Mouse (Mus musculus) midbrain, embryonic 11.5 days (tissue): Measurements from ENCODE around the gene Ccdc57. TPM values are rescaled to one million over a fixed set of nuclear protein-coding genes. Genes with fewer than 3 reads are reported as not detected.

Source experiments
- ATAC-seq: fragments of 200-750 bp; cut with Nextera tagmentation; 2 replicates; pipeline ENCODE4 v1.8.0; 2017; ENCODE audit warnings: moderate TSS enrichment, moderate library complexity; ENCODE audit not compliant: low FRiP score
- DNase-seq: peaks from one replicate; pipeline ENCODE4 v3.0.0; 2015; ENCODE audit warnings: low spot score; ENCODE audit errors: missing footprints
- H3K27ac ChIP-seq: fragments of 300-500 bp; sonication (generic); 2 replicates; pipeline ENCODE4 v1.5.1; 2014; ENCODE audit warnings: low read depth, low read length
- H3K27me3 ChIP-seq: fragments of 300-500 bp; sonication (generic); 2 replicates; pipeline ENCODE4 v1.6.1; 2014; ENCODE audit warnings: mild to moderate bottlenecking, low read length, moderate library complexity, mixed read lengths; ENCODE audit not compliant: control insufficient read depth, insufficient read depth
- H3K36me3 ChIP-seq: fragments of 300-500 bp; sonication (generic); 2 replicates; pipeline ENCODE4 v1.6.1; 2014; ENCODE audit warnings: mild to moderate bottlenecking, low read length, moderate library complexity, mixed read lengths; ENCODE audit not compliant: control insufficient read depth, insufficient read depth
- H3K4me1 ChIP-seq: fragments of 300-500 bp; sonication (generic); 2 replicates; pipeline ENCODE4 v1.6.1; 2014; ENCODE audit warnings: low read length; ENCODE audit not compliant: control insufficient read depth, insufficient read depth
- H3K4me2 ChIP-seq: fragments of 300-500 bp; sonication (generic); 2 replicates; pipeline ENCODE4 v1.6.1; 2014; ENCODE audit warnings: mild to moderate bottlenecking, moderate library complexity
- H3K4me3 ChIP-seq: fragments of 300-500 bp; sonication (generic); 2 replicates; pipeline ENCODE4 v1.5.1; 2014; ENCODE audit warnings: low read depth, low read length
- H3K9ac ChIP-seq: fragments of 300-500 bp; sonication (generic); 2 replicates; pipeline ENCODE4 v1.6.1; 2014; ENCODE audit warnings: low read length
- H3K9me3 ChIP-seq: fragments of 300-500 bp; sonication (generic); 2 replicates; pipeline ENCODE4 v1.6.1; 2016; ENCODE audit warnings: low read length; ENCODE audit not compliant: control insufficient read depth
- WGBS: fragments of 180-500 bp; shearing (Covaris S2); extraction: QIAGEN DNeasy Blood & Tissue Kit; methylation state at CpG from one replicate; pipeline ENCODE4 v1.1.7; 2014; 5-methylcytosine and 5-hydroxymethylcytosine counted together
- polyA plus RNA-seq: library from polyadenylated mRNA; unstranded; fragments of >200 nt; fragmentation: Nextera tagmentation; extraction: Ambion mirVana; gene quantifications from 2 replicates; pipeline ENCODE4 v1.2.1, GENCODE M21; 2014

Gene Ccdc57
- polyA plus RNA-seq, 1 experiment from 2014 or later = 4.3 TPM

GRCm38 (mm10) chr11:120948328-120948727, 15.7 kb upstream of the Ccdc57 start, which contains the start of gene Slc16a3:
TSS of gene Slc16a3 (plus strand) at chr11:120948480.
- ATAC-seq = no peak
- Histone ChIP-seq H3K4me2 (peak within 1 kb of the TSS; percentile 66), H3K9me3 (no peaks in the 10 kb centered on the region), H3K9ac (peak within 1 kb of the TSS; percentile 65), H3K4me1 (peaks cover 30% of the 10 kb centered on the region), H3K27me3 (peaks cover 3% of the 10 kb centered on the region; the same call in 1 of the 2 replicates), H3K27ac (no peak within 1 kb of the TSS), H3K4me3 (peak within 1 kb of the TSS; percentile 46), H3K36me3 (no peaks in the 10 kb centered on the region)
- DNase-seq = no peak
- 42% methylated on average over 12 of the region's 12 CpGs for WGBS

- Histone ChIP-seq H3K36me3 (no peaks in the 10 kb centered on the region), H3K27ac (no peak overlapping the region), H3K4me3 (no peak overlapping the region), H3K9ac (no peak overlapping the region), H3K27me3 (peaks cover 3% of the 10 kb centered on the region; the same call in 1 of the 2 replicates), H3K4me1 (peaks cover 16% of the 10 kb centered on the region), H3K9me3 (no peaks in the 10 kb centered on the region), H3K4me2 (no peak overlapping the region)
- WGBS = 95% methylated on average over 5 of the region's 5 CpGs
- ATAC-seq (no peak), DNase-seq (peak; percentile 44)
Measured at GRCm38 (mm10) chr11:120945926-120946325, 13.3 kb upstream of the Ccdc57 start.

- no peak overlapping the region for H3K27ac ChIP-seq
- H3K9me3 ChIP-seq = no peaks in the 10 kb centered on the region
- H3K9ac ChIP-seq = no peak overlapping the region
- H3K36me3 ChIP-seq = no peaks in the 10 kb centered on the region
- no peak for ATAC-seq
- no peak overlapping the region for H3K4me2 ChIP-seq
- H3K4me3 ChIP-seq = no peak overlapping the region
- peaks cover 3% of the 10 kb centered on the region; the same call in 1 of the 2 replicates for H3K27me3 ChIP-seq
- DNase-seq = peak; percentile 71
- H3K4me1 ChIP-seq = peaks cover 12% of the 10 kb centered on the region
- 85% methylated on average over 7 of the region's 7 CpGs for WGBS
Measured at GRCm38 (mm10) chr11:120945266-120945665, 12.6 kb upstream of the Ccdc57 start.

GRCm38 (mm10) chr11:120940959-120941358, 8.3 kb upstream of the Ccdc57 start:
- ATAC-seq (no peak), DNase-seq (no peak)
- 91% methylated on average over 6 of the region's 6 CpGs for WGBS
- Histone ChIP-seq H3K4me3 (no peak overlapping the region), H3K4me1 (no peaks in the 10 kb centered on the region), H3K27ac (no peak overlapping the region), H3K36me3 (no peaks in the 10 kb centered on the region), H3K9me3 (no peaks in the 10 kb centered on the region), H3K27me3 (no peaks in the 10 kb centered on the region), H3K4me2 (no peak overlapping the region), H3K9ac (no peak overlapping the region)

GRCm38 (mm10) chr11:120939712-120940341, 7.2 kb upstream of the Ccdc57 start:
- Histone ChIP-seq H3K4me1 (no peaks in the 10 kb centered on the region), H3K27ac (no peak overlapping the region), H3K36me3 (no peaks in the 10 kb centered on the region), H3K4me2 (no peak overlapping the region), H3K9me3 (no peaks in the 10 kb centered on the region), H3K4me3 (no peak overlapping the region), H3K9ac (no peak overlapping the region), H3K27me3 (no peaks in the 10 kb centered on the region)
- 71% methylated on average over 6 of the region's 6 CpGs for WGBS
- DNase-seq (no peak), ATAC-seq (no peak)

- no peak overlapping the region for H3K27ac ChIP-seq
- H3K4me1 ChIP-seq = no peaks in the 10 kb centered on the region
- 57% methylated on average over 4 of the region's 4 CpGs for WGBS
- no peak for DNase-seq
- H3K27me3 ChIP-seq = no peaks in the 10 kb centered on the region
- H3K9me3 ChIP-seq = no peaks in the 10 kb centered on the region
- no peak overlapping the region for H3K4me3 ChIP-seq
- H3K4me2 ChIP-seq = no peak overlapping the region
- ATAC-seq = no peak
- H3K36me3 ChIP-seq = no peaks in the 10 kb centered on the region
- no peak overlapping the region for H3K9ac ChIP-seq
Measured at GRCm38 (mm10) chr11:120938795-120939194, 6.1 kb upstream of the Ccdc57 start.

- DNase-seq (no peak), ATAC-seq (no peak)
- no peaks in the 10 kb centered on the region for H3K36me3 ChIP-seq
- peaks cover 2% of the 10 kb centered on the region for H3K4me1 ChIP-seq
- no peak overlapping the region for H3K4me3 ChIP-seq
- 94% methylated on average over 1 of the region's 1 CpGs for WGBS
- H3K9me3 ChIP-seq = no peaks in the 10 kb centered on the region
- no peak overlapping the region for H3K9ac ChIP-seq
- no peak overlapping the region for H3K4me2 ChIP-seq
- H3K27me3 ChIP-seq = no peaks in the 10 kb centered on the region
- H3K27ac ChIP-seq = no peak overlapping the region
Measured at GRCm38 (mm10) chr11:120937976-120938375, 5.3 kb upstream of the Ccdc57 start.

- Histone ChIP-seq H3K36me3 (0 out of 2 replicates have a peak, but pooled peaks cover 2% of the 10 kb centered on the region), H3K9me3 (no peaks in the 10 kb centered on the region), H3K4me1 (peaks cover 7% of the 10 kb centered on the region), H3K27me3 (no peaks in the 10 kb centered on the region), H3K9ac (no peak overlapping the region), H3K4me2 (no peak overlapping the region), H3K27ac (no peak overlapping the region), H3K4me3 (no peak overlapping the region)
- WGBS = 95% methylated on average over 4 of the region's 4 CpGs
- ATAC-seq (no peak), DNase-seq (no peak)
Measured at GRCm38 (mm10) chr11:120931479-120931878, 1.2 kb downstream of the Ccdc57 start.

- H3K4me1 ChIP-seq = peaks cover 7% of the 10 kb centered on the region
- DNase-seq (no peak), ATAC-seq (no peak)
- H3K9me3 ChIP-seq = no peaks in the 10 kb centered on the region
- 0 out of 2 replicates have a peak, but pooled peaks cover 2% of the 10 kb centered on the region for H3K36me3 ChIP-seq
- no peak overlapping the region for H3K4me3 ChIP-seq
- 94% methylated on average over 4 of the region's 4 CpGs for WGBS
- no peak overlapping the region; the same call in 1 of the 2 replicates for H3K9ac ChIP-seq
- no peaks in the 10 kb centered on the region for H3K27me3 ChIP-seq
- no peak overlapping the region for H3K4me2 ChIP-seq
- H3K27ac ChIP-seq = no peak overlapping the region
Measured at GRCm38 (mm10) chr11:120928468-120928867, 4.2 kb downstream of the Ccdc57 start.
